Mouse (Mus musculus) midbrain, embryonic 13.5 days (tissue): ENCODE data around the gene Mark3. TPM values are rescaled to one million over a fixed set of nuclear protein-coding genes. Genes with fewer than 3 reads are reported as not detected.
A peak's percentile ranks its signal among the peaks of the same experiment; 100 is the strongest.
"Not testable (repeated sequence)": the region's sequence is repeated elsewhere in the genome, so short reads cannot be mapped to it uniquely, and the experiment has no call there.

Source experiments
- ATAC-seq: fragments of 200-750 bp; cut with Nextera tagmentation; 2 replicates; pipeline ENCODE4 v1.8.0; 2017; ENCODE audit warnings: mild to moderate bottlenecking, moderate TSS enrichment, moderate library complexity
- H3K27ac ChIP-seq: fragments of 300-500 bp; sonication (generic); 2 replicates; pipeline ENCODE4 v1.5.1; 2015; ENCODE audit warnings: inconsistent platforms, mild to moderate bottlenecking, moderate library complexity
- H3K27me3 ChIP-seq: fragments of 300-500 bp; sonication (generic); 2 replicates; pipeline ENCODE4 v1.6.1; 2015; ENCODE audit warnings: mild to moderate bottlenecking, inconsistent platforms
- H3K36me3 ChIP-seq: fragments of 300-500 bp; sonication (generic); 2 replicates; pipeline ENCODE4 v1.6.1; 2015; ENCODE audit warnings: mild to moderate bottlenecking, inconsistent platforms
- H3K4me1 ChIP-seq: fragments of 300-500 bp; sonication (generic); replicated peaks from 2 replicates; pipeline ENCODE4 v1.6.1; 2015; ENCODE audit warnings: inconsistent platforms
- H3K4me2 ChIP-seq: fragments of 300-500 bp; sonication (generic); replicated peaks from 2 replicates; pipeline ENCODE4 v1.6.1; 2015; ENCODE audit warnings: moderate library complexity, mild to moderate bottlenecking, inconsistent platforms
- H3K4me3 ChIP-seq: fragments of 300-500 bp; sonication (generic); replicated peaks from 2 replicates; pipeline ENCODE4 v1.5.1; 2015; ENCODE audit warnings: mild to moderate bottlenecking, inconsistent platforms
- H3K9ac ChIP-seq: fragments of 300-500 bp; sonication (generic); replicated peaks from 2 replicates; pipeline ENCODE4 v1.6.1; 2015; ENCODE audit warnings: mild to moderate bottlenecking, inconsistent platforms
- H3K9me3 ChIP-seq: fragments of 300-500 bp; sonication (generic); 2 replicates; pipeline ENCODE4 v1.6.1; 2016; ENCODE audit warnings: mild to moderate bottlenecking, inconsistent platforms
- WGBS: fragments of 180-500 bp; shearing (Covaris S2); methylation state at CpG from one replicate; pipeline ENCODE4 v1.1.7; 2015; 5-methylcytosine and 5-hydroxymethylcytosine counted together
- polyA plus RNA-seq: library from polyadenylated mRNA; unstranded; fragments of >200 nt; fragmentation: Nextera tagmentation; extraction: Ambion mirVana; gene quantifications from 2 replicates; pipeline ENCODE4 v1.2.1, GENCODE M21; 2015

The Mark3 gene
- polyA plus RNA-seq, 1 experiment from 2014 or later: 57.2 TPM

- ATAC-seq: no peak
- peaks cover 55% of the 10 kb centered on the region for H3K36me3 ChIP-seq
- WGBS: 95% methylated on average over 4 of the region's 4 CpGs
These were observed 85.0 kb downstream of the Mark3 start for GRCm38 (mm10) chr12:111659331-111659730.

DNA sequence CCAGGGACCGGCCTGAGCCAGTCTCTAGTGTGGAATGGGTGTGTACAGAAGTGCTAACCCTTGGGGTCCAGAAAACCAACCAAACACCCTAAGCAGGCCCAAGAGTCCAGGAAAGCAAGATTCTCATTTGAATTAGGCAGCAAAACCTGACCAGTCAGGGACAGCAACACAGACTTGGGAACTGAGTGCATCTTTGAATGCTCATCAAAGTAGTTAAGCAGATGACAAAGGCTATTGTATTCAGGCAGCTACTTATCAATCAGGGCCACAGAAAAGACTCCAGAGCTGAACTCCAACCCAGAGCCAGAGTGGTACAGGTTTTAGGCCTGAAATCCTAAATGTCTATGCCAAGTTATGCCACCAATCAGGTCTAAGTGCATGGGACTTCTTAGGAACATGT, 86.3 kb downstream of the Mark3 start:
- Histone ChIP-seq H3K4me1 (peaks cover 7% of the 10 kb centered on the region), H3K27me3 (no peaks in the 10 kb centered on the region), H3K9ac (no peak overlapping the region), H3K27ac (no peak overlapping the region), H3K4me2 (no peak overlapping the region), H3K36me3 (peaks cover 46% of the 10 kb centered on the region), H3K4me3 (no peak overlapping the region), H3K9me3 (no peaks in the 10 kb centered on the region)
- 91% methylated on average over 1 of the region's 1 CpGs for WGBS
- no peak for ATAC-seq

More at GRCm38 (mm10) chr12:111659331-111659730, 85.0 kb downstream of the Mark3 start:
- Histone ChIP-seq H3K9me3 (no peaks in the 10 kb centered on the region), H3K27ac (no peak overlapping the region), H3K4me2 (no peak overlapping the region), H3K9ac (no peak overlapping the region), H3K4me3 (no peak overlapping the region), H3K4me1 (peaks cover 7% of the 10 kb centered on the region), H3K27me3 (no peaks in the 10 kb centered on the region)

DNA sequence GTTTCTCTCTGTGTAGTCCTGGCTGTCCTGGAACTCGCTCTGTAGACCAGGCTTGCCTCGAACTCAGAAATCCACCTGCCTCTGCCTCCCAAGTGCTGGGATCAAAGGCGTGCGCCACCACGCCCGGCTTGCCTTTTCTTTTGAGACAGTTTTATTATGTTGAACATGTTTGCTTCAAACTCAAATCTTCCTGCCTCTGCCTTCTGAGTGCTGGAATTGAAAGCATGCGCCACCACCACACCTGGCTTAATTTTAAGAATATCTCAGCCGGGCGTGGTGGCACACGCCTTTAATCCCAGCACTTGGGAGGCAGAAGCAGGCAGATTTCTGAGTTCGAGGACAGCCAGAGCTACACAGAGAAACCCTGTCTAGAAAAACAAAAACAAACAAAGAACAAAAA, 87.2 kb downstream of the Mark3 start:
- not testable (repeated sequence) for ATAC-seq, H3K27ac ChIP-seq, H3K4me1 ChIP-seq, H3K4me3 ChIP-seq, H3K27me3 ChIP-seq, H3K4me2 ChIP-seq, H3K9me3 ChIP-seq, H3K9ac ChIP-seq
- WGBS: 96% methylated on average over 11 of the region's 11 CpGs
- H3K36me3 ChIP-seq: peaks cover 38% of the 10 kb centered on the region

DNA sequence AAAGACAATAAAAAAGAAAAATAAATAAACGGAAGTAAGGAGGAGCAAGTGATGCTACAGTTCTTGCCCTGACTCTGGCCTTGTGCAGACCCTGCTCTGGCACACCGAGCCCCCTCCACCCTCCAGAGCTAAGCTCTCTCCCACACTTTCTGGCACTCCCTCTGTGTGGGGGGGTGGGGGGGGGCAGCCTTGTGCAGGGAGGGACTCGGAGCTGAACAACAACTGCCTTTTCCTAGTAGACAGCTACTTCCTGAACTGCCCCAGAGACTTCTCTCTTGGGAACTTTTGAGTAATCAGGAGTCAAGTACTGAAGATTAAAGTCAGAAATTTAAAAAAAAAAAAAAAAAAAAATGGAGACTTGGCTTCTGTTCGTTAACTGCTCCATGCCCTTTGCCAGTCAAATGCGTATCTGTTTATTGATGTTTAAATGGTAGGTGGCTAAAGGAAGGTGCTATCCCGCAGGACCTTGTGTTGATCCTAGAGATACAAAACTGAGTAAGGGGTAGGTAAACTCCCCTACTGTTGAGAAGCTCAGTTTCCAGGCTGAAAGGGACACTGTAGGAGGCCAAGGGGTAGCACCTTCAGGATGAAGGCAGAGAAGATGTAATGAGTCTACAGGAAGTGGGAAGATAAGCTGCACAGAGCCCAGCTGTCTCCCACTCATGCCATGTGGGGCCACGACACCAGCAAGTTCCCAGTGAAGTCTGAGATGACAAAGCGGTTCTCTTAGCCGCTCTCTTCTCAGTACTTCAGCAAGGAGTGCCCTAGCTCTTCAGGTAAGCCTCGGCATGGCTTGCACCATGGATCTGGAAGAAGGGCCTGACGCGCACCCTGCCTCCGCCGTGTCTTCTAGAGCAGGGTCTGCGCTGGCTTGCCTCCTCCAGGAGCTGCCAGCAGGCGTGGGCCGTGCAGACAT, 89.2 kb downstream of the Mark3 start:
- no peak overlapping the region for H3K4me3 ChIP-seq
- no peak for ATAC-seq
- 69% methylated on average over 17 of the region's 17 CpGs for WGBS
- H3K27ac ChIP-seq: peak overlapping the region; percentile 51; the same call in 1 of the 2 replicates
- no peaks in the 10 kb centered on the region for H3K27me3 ChIP-seq
- 0 out of 2 replicates have a peak overlapping the region, but pooled peaks have one; percentile 23 for H3K9ac ChIP-seq
- no peak overlapping the region for H3K4me2 ChIP-seq
- H3K36me3 ChIP-seq: peaks cover 34% of the 10 kb centered on the region
- no peaks in the 10 kb centered on the region for H3K9me3 ChIP-seq
- H3K4me1 ChIP-seq: peaks cover 12% of the 10 kb centered on the region

GRCm38 (mm10) chr12:111664144-111664634, 89.9 kb downstream of the Mark3 start:
- Histone ChIP-seq H3K4me3 (no peak overlapping the region), H3K9ac (0 out of 2 replicates have a peak overlapping the region, but pooled peaks have one; percentile 23), H3K4me1 (peaks cover 19% of the 10 kb centered on the region), H3K4me2 (no peak overlapping the region), H3K27me3 (no peaks in the 10 kb centered on the region), H3K9me3 (no peaks in the 10 kb centered on the region), H3K36me3 (peaks cover 35% of the 10 kb centered on the region), H3K27ac (peak overlapping the region; percentile 51; the same call in 1 of the 2 replicates)
- 37% methylated on average over 6 of the region's 6 CpGs for WGBS
- no peak for ATAC-seq

DNA sequence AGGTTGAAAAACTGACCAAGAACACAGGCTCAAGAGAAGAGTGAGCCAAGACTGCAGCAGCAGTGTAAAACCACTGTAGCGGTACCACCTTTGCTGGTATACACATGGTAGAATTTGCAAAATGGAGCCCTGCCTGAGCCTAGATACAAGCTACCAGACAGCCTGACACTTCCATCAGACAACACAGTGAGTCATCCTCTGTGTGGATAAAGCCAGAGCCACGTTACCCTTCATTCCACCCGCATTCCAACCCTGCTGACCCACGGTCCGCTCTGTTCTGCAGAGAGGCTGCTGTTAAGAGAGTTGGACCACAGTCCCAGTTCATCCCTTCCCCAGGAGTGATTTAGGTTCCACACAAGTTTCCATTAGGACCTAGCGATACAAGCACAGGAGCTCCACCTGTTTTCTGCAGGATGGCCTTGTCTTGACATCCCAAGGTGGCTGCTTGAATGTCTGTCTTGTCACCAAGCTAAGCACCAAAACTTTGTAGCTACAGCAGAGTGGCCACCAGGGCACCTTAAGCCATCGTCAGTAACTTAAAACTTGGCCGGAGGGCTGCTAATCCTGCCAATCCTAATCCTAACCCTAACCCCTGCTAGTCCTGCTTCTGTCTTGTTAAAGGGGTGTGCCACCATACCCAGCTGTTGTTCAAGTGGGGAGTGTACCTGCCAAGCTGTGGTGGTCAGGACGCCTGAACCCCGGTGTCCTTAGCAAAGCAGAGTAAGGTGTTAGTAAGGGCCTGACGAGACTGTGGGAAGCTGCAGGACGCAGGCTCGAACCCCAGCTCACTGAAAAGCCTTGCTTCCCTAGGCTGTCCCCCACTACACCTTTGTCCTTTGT, 90.9 kb downstream of the Mark3 start:
- H3K27ac ChIP-seq: no peak overlapping the region

GRCm38 (mm10) chr12:111666380-111666779, 92.1 kb downstream of the Mark3 start:
- ATAC-seq: no peak
- Histone ChIP-seq H3K27ac (no peak overlapping the region; the same call in 1 of the 2 replicates), H3K36me3 (peaks cover 38% of the 10 kb centered on the region), H3K9me3 (no peaks in the 10 kb centered on the region), H3K9ac (no peak overlapping the region), H3K4me2 (no peak overlapping the region), H3K4me3 (no peak overlapping the region), H3K4me1 (peaks cover 40% of the 10 kb centered on the region), H3K27me3 (no peaks in the 10 kb centered on the region)
- WGBS: 79% methylated on average over 13 of the region's 13 CpGs

More for the DNA sequence above, 90.9 kb downstream of the Mark3 start:
- no peaks in the 10 kb centered on the region for H3K27me3 ChIP-seq
- no peaks in the 10 kb centered on the region for H3K9me3 ChIP-seq
- no peak overlapping the region for H3K4me2 ChIP-seq
- peaks cover 38% of the 10 kb centered on the region for H3K36me3 ChIP-seq
- H3K4me3 ChIP-seq: no peak overlapping the region
- ATAC-seq: no peak
- WGBS: 81% methylated on average over 13 of the region's 13 CpGs
- peaks cover 30% of the 10 kb centered on the region for H3K4me1 ChIP-seq
- no peak overlapping the region for H3K9ac ChIP-seq

DNA sequence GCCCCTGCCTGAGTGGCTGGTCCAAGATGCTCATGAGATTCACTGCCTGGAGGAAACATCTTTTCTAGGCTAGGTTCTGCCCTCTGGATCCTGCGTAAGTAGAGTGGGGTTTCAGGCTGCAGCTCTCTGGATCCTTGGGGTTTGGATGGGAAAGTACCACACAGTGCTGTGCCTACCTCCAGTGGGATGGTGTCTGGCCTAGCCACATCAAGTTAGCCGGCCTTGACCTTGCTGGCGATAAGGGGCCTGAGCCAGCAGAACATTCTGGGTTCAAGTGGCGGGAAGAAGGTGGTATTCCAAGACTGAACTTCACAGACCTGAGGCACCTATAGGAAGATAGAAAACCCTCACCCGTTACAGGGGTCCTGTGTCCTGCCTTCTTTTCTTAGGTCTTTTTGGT, 93.1 kb downstream of the Mark3 start:
- H3K4me2 ChIP-seq: no peak overlapping the region
- no peak for ATAC-seq
- WGBS: 93% methylated on average over 5 of the region's 5 CpGs
- H3K27me3 ChIP-seq: no peaks in the 10 kb centered on the region
- H3K9ac ChIP-seq: no peak overlapping the region
- no peaks in the 10 kb centered on the region for H3K9me3 ChIP-seq
- H3K27ac ChIP-seq: peak overlapping the region; percentile 95; the same call in 1 of the 2 replicates
- H3K36me3 ChIP-seq: peaks cover 36% of the 10 kb centered on the region
- peaks cover 41% of the 10 kb centered on the region for H3K4me1 ChIP-seq
- H3K4me3 ChIP-seq: no peak overlapping the region

DNA sequence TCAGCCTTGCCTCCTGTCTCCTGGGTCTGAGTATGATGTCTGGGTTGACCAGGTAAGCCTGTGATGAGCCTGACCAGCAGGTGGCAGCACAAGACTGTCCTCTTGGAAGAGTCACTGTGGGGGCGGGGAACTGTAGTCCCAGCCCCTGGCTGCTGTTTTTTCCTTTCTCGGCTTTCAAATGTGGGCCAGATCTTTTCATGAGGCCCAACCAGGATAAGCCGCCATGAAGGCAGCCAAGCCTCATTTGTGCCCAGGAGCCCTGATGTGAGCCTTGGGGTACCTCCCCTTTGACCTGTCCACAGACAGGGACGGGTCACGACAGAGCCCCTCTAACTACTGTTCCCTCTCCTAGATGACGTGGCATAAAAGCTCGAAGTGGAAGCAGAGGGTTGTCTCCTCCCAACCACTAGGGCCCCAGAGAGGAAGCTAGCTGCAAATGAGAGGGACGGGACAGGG, 94.2 kb downstream of the Mark3 start:
- WGBS: 1% methylated on average over 8 of the region's 8 CpGs
- peaks cover 49% of the 10 kb centered on the region for H3K4me1 ChIP-seq

GRCm38 (mm10) chr12:111669000-111669788, 94.9 kb downstream of the Mark3 start:
- WGBS: 47% methylated on average over 23 of the region's 23 CpGs

More for the DNA sequence above, 94.2 kb downstream of the Mark3 start:
- Histone ChIP-seq H3K4me3 (peak overlapping the region; percentile 87), H3K27me3 (no peaks in the 10 kb centered on the region), H3K27ac (peak overlapping the region; percentile 95), H3K9me3 (no peaks in the 10 kb centered on the region), H3K9ac (peak overlapping the region; percentile 98), H3K36me3 (peaks cover 35% of the 10 kb centered on the region), H3K4me2 (peak overlapping the region; percentile 98)
- peak; percentile 41 for ATAC-seq

GRCm38 (mm10) chr12:111669961-111670360, 95.6 kb downstream of the Mark3 start:
- no peak for ATAC-seq

More at GRCm38 (mm10) chr12:111669000-111669788, 94.9 kb downstream of the Mark3 start:
- Histone ChIP-seq H3K9ac (peak overlapping the region; percentile 98), H3K27me3 (peaks cover 5% of the 10 kb centered on the region), H3K4me3 (peak overlapping the region; percentile 87), H3K9me3 (no peaks in the 10 kb centered on the region), H3K27ac (peak overlapping the region; percentile 95), H3K36me3 (peaks cover 30% of the 10 kb centered on the region), H3K4me2 (peak overlapping the region; percentile 98), H3K4me1 (peaks cover 42% of the 10 kb centered on the region)
- no peak for ATAC-seq

More at GRCm38 (mm10) chr12:111669961-111670360, 95.6 kb downstream of the Mark3 start:
- H3K4me2 ChIP-seq: peak overlapping the region; percentile 98
- 29% methylated on average over 8 of the region's 8 CpGs for WGBS
- peak overlapping the region; percentile 87 for H3K4me3 ChIP-seq
- peaks cover 42% of the 10 kb centered on the region for H3K4me1 ChIP-seq
- peak overlapping the region; percentile 98 for H3K9ac ChIP-seq
- H3K36me3 ChIP-seq: peaks cover 29% of the 10 kb centered on the region
- peak overlapping the region; percentile 95; the same call in 1 of the 2 replicates for H3K27ac ChIP-seq
- H3K9me3 ChIP-seq: no peaks in the 10 kb centered on the region
- H3K27me3 ChIP-seq: peaks cover 5% of the 10 kb centered on the region
